Mouse (Mus musculus): ENCODE data around the gene Ric8b. TPM values are rescaled to one million over a fixed set of nuclear protein-coding genes. Genes with fewer than 3 reads are reported as not detected.

Gene Ric8b
- polyA plus RNA-seq, 1 experiment from 2014 or later: 48.5 TPM

DNA sequence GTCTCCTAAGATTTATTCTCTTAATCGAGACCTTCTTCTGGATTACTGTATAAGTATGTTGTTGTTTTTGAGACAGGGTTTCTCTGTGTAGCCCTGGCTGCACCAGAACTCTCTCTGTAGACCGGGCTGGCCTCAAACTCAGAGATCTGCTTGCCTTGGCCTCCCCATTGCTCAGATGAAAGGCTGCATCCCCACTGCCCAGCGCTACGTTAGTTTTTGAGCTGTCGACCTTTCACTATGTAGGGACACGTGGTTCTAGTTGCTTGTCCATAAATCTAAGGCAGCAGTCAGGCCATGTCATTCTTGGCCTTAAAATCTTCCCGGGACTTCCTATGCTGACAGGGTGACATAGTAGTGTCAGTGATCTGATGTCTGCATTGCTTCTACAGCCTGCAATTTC is 8.9 kb downstream of the Ric8b start:
- Histone ChIP-seq H3K9ac (replicated peaks; ENCODE audit: low read length) (no peak overlapping the region), H3K4me2 (ENCODE audit: low read length) (no peak overlapping the region), H3K36me3 (ENCODE audit: control insufficient read depth, insufficient read depth, low read length) (peaks cover 25% of the 10 kb centered on the region), H3K27ac (replicated peaks; ENCODE audit: low read depth, low read length) (no peak overlapping the region), H3K4me3 (replicated peaks; ENCODE audit: low read depth, low read length) (no peak overlapping the region), H3K4me1 (ENCODE audit: control insufficient read depth, insufficient read depth, low read length) (no peaks in the 10 kb centered on the region), H3K9me3 (ENCODE audit: control insufficient read depth, low read length) (no peaks in the 10 kb centered on the region), H3K27me3 (ENCODE audit: control insufficient read depth, insufficient read depth, low read length) (no peaks in the 10 kb centered on the region)
- DNase-seq: no peak
- ATAC-seq (ENCODE audit: low FRiP score, low TSS enrichment): no peak
- WGBS: 87% methylated on average over 7 of the region's 7 CpGs

DNA sequence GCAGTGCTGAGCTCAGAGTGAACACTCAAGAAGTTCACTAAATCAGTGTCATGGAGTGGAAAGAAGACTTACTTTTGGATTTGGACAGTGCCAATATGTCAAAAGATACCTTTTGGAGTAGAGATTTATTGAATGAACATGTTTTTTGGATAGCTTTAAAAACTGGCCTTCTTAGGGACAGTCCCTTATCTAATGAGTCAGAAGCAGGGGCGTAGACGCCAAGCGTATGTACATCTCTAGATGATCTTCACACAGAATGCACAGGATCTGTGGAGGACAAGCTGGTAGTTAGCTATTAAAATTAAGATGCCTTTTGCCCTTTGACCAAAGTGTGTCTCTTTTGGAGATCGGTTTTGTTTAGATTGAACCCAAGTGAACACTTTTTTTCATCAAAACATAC is 9.5 kb downstream of the Ric8b start:
- H3K36me3 ChIP-seq (ENCODE audit: control insufficient read depth, insufficient read depth, low read length): peaks cover 25% of the 10 kb centered on the region
- no peak overlapping the region for H3K9ac ChIP-seq (replicated peaks; ENCODE audit: low read length)
- H3K27me3 ChIP-seq (ENCODE audit: control insufficient read depth, insufficient read depth, low read length): no peaks in the 10 kb centered on the region
- H3K27ac ChIP-seq (replicated peaks; ENCODE audit: low read depth, low read length): no peak overlapping the region
- DNase-seq (no peak), ATAC-seq (ENCODE audit: low FRiP score, low TSS enrichment) (no peak)
- H3K4me2 ChIP-seq (ENCODE audit: low read length): no peak overlapping the region
- no peaks in the 10 kb centered on the region for H3K9me3 ChIP-seq (ENCODE audit: control insufficient read depth, low read length)
- 96% methylated on average over 4 of the region's 4 CpGs for WGBS
- no peak overlapping the region for H3K4me3 ChIP-seq (replicated peaks; ENCODE audit: low read depth, low read length)
- H3K4me1 ChIP-seq (ENCODE audit: control insufficient read depth, insufficient read depth, low read length): no peaks in the 10 kb centered on the region

DNA sequence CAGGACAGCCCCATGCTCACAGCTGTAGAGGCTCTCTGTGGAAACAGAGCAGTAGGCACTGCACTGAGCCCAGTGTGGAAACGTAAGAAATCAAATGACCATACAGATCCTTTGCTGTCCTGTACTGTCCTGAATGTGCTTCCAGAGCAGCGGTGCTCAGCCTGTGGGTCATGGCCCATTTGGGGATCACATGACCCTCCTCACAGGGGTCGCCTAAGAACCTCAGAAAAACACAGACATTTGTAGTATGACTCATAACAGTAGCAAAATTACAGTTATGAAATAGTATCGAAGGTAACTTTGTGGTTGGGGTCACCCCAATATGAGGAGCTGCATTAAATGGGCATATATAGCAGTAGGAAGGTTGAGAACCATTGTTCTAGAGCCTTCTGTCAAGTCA is 11.0 kb downstream of the Ric8b start:
- H3K9ac ChIP-seq (replicated peaks; ENCODE audit: low read length): no peak overlapping the region
- H3K36me3 ChIP-seq (ENCODE audit: control insufficient read depth, insufficient read depth, low read length): peaks cover 25% of the 10 kb centered on the region
- no peaks in the 10 kb centered on the region for H3K9me3 ChIP-seq (ENCODE audit: control insufficient read depth, low read length)
- DNase-seq (no peak), ATAC-seq (ENCODE audit: low FRiP score, low TSS enrichment) (no peak)
- H3K27me3 ChIP-seq (ENCODE audit: control insufficient read depth, insufficient read depth, low read length): no peaks in the 10 kb centered on the region
- no peak overlapping the region for H3K27ac ChIP-seq (replicated peaks; ENCODE audit: low read depth, low read length)
- 92% methylated on average over 4 of the region's 4 CpGs for WGBS
- H3K4me3 ChIP-seq (replicated peaks; ENCODE audit: low read depth, low read length): no peak overlapping the region
- no peaks in the 10 kb centered on the region for H3K4me1 ChIP-seq (ENCODE audit: control insufficient read depth, insufficient read depth, low read length)
- no peak overlapping the region for H3K4me2 ChIP-seq (ENCODE audit: low read length)

DNA sequence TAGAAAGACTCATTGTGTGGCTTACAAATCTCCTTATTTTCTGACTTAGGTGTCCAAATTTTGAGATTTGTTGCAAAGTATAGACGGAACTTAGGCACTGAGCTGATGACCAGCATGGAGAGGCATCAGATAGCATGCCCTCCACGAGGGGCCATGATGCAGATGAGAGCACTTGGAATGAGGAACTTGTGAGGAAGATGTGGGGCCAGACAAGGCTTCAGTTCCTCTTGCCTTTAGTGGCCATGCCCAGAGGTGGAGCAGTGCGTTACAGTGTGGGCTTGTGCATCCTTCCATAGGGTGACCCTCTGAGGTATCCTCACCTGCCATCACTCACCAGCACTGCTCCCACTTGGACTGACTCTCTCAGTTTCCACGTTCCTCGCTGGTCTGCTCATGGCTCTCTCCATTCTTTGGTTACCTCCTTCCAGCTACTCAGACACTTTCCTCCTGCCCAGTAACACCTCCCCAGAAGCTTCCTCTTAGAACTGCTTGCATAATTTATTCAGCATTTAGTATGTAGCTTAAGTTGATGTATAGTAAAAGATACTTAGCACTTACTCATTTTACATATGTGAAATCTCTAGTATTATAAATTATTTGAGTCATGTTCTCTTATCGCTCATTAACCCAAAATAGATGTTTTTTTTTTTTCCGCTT is 18.3 kb downstream of the Ric8b start:
- Histone ChIP-seq H3K27ac (replicated peaks; ENCODE audit: low read depth, low read length) (no peak overlapping the region), H3K9me3 (ENCODE audit: control insufficient read depth, low read length) (no peaks in the 10 kb centered on the region), H3K4me3 (replicated peaks; ENCODE audit: low read depth, low read length) (no peak overlapping the region), H3K4me2 (ENCODE audit: low read length) (no peak overlapping the region), H3K9ac (replicated peaks; ENCODE audit: low read length) (no peak overlapping the region), H3K36me3 (ENCODE audit: control insufficient read depth, insufficient read depth, low read length) (no peaks in the 10 kb centered on the region), H3K27me3 (ENCODE audit: control insufficient read depth, insufficient read depth, low read length) (no peaks in the 10 kb centered on the region), H3K4me1 (ENCODE audit: control insufficient read depth, insufficient read depth, low read length) (no peaks in the 10 kb centered on the region; the same call in 1 of the 2 replicates)
- WGBS: 86% methylated on average over 7 of the region's 7 CpGs
- DNase-seq (no peak), ATAC-seq (ENCODE audit: low FRiP score, low TSS enrichment) (no peak)

DNA sequence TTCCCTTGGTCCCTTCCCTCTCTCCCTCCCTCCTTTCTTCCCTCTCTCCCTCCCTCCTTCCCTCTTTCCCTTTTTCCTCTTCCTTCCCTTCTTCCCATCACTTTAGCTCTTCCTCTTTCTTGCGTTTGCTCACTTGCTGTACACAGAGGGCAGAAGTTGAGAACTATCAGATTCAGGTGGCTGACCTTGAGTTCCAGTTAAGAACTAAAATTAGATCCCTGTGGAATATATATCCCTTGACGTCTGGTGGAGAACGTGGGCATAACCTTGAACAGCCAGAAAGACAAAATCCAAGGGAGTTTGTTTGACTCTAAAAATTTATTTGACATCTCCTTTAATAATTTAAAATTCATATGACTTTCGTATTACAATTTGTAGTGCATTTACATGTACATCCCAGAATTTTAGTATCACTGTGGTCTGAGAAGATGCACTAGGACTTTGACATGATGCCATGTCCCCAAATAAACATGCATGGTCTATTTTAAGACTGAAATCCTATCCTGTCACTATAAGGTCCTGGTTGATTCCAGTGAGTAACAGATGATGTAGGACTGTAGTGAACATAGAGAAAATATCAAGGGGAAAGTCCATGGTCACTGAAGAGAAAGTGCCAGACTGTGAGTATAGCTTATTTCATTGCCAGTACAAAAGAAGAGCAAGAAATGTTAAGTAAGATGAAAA is 19.6 kb downstream of the Ric8b start:
- Histone ChIP-seq H3K27ac (replicated peaks; ENCODE audit: low read depth, low read length) (no peak overlapping the region), H3K9me3 (ENCODE audit: control insufficient read depth, low read length) (no peaks in the 10 kb centered on the region), H3K36me3 (ENCODE audit: control insufficient read depth, insufficient read depth, low read length) (no peaks in the 10 kb centered on the region), H3K4me3 (replicated peaks; ENCODE audit: low read depth, low read length) (no peak overlapping the region), H3K27me3 (ENCODE audit: control insufficient read depth, insufficient read depth, low read length) (no peaks in the 10 kb centered on the region), H3K9ac (replicated peaks; ENCODE audit: low read length) (no peak overlapping the region), H3K4me2 (ENCODE audit: low read length) (no peak overlapping the region), H3K4me1 (ENCODE audit: control insufficient read depth, insufficient read depth, low read length) (no peaks in the 10 kb centered on the region; the same call in 1 of the 2 replicates)
- DNase-seq (no peak), ATAC-seq (ENCODE audit: low FRiP score, low TSS enrichment) (no peak)
- WGBS: 82% methylated on average over 4 of the region's 4 CpGs

DNA sequence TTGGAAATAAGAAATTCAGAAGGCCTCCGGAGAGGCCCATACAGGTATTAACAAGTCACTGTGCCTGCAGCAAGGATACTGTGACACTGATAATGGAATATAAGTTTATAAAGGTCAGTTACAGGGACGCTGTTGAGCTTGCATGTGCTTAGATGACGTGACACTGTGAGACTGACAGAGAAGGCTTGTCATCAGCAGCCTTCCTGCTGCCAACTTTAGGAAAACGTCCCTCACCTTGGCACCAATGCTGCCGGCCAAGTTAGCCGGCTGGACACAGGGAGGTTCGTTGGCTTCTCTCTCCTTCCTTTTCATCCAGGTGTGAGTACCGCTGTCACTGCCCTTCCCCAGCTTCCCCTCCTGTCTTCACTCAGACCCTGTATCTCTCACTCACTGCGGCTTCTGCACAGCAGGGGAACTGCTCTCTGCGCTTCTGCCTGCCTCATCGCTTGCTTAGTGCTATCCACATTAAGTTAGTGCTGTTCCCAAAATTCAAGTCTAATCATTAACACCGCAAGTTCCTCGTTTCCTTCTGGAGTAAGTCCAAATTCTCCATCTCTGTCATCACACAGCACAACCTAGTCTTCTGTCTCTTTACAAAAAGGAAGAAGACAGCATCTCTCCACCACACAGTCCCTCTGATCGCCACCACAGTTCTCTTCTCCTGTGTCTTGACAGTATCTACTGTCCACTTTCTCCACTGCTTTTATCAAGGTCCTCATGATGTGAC is 20.8 kb downstream of the Ric8b start:
- no peak overlapping the region for H3K27ac ChIP-seq (replicated peaks; ENCODE audit: low read depth, low read length)
- no peaks in the 10 kb centered on the region for H3K36me3 ChIP-seq (ENCODE audit: control insufficient read depth, insufficient read depth, low read length)
- H3K9ac ChIP-seq (replicated peaks; ENCODE audit: low read length): no peak overlapping the region
- ATAC-seq (ENCODE audit: low FRiP score, low TSS enrichment) (no peak), DNase-seq (no peak)
- no peaks in the 10 kb centered on the region for H3K9me3 ChIP-seq (ENCODE audit: control insufficient read depth, low read length)
- no peaks in the 10 kb centered on the region for H3K27me3 ChIP-seq (ENCODE audit: control insufficient read depth, insufficient read depth, low read length)
- WGBS: 85% methylated on average over 14 of the region's 14 CpGs
- no peaks in the 10 kb centered on the region; the same call in 1 of the 2 replicates for H3K4me1 ChIP-seq (ENCODE audit: control insufficient read depth, insufficient read depth, low read length)
- no peak overlapping the region for H3K4me3 ChIP-seq (replicated peaks; ENCODE audit: low read depth, low read length)
- H3K4me2 ChIP-seq (ENCODE audit: low read length): no peak overlapping the region

DNA sequence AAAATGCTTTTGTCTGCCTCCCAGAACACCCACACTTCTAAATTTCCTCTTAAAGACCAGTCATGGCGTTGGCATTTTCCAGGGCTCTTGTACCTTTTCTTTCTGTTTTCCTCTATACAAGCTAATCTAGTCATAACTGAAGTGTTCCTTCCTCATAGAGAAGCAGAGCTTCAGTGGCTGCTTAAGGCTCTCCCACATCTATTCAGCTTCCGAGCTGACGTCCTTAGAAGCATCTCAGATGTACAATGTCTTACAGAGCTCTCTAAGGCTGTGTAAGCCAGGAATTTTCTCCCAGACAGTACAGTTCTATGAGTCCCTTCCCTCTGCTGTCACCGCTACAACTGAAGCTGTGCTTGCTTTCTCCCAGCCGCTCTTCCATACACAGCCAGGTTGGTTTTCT is 21.5 kb downstream of the Ric8b start:
- H3K4me2 ChIP-seq (ENCODE audit: low read length): no peak overlapping the region
- DNase-seq (no peak), ATAC-seq (ENCODE audit: low FRiP score, low TSS enrichment) (no peak)
- no peaks in the 10 kb centered on the region for H3K36me3 ChIP-seq (ENCODE audit: control insufficient read depth, insufficient read depth, low read length)
- WGBS: 76% methylated on average over 5 of the region's 5 CpGs
- no peaks in the 10 kb centered on the region for H3K9me3 ChIP-seq (ENCODE audit: control insufficient read depth, low read length)
- H3K4me1 ChIP-seq (ENCODE audit: control insufficient read depth, insufficient read depth, low read length): no peaks in the 10 kb centered on the region; the same call in 1 of the 2 replicates
- H3K9ac ChIP-seq (replicated peaks; ENCODE audit: low read length): no peak overlapping the region
- no peak overlapping the region for H3K4me3 ChIP-seq (replicated peaks; ENCODE audit: low read depth, low read length)
- no peak overlapping the region for H3K27ac ChIP-seq (replicated peaks; ENCODE audit: low read depth, low read length)
- H3K27me3 ChIP-seq (ENCODE audit: control insufficient read depth, insufficient read depth, low read length): no peaks in the 10 kb centered on the region

DNA sequence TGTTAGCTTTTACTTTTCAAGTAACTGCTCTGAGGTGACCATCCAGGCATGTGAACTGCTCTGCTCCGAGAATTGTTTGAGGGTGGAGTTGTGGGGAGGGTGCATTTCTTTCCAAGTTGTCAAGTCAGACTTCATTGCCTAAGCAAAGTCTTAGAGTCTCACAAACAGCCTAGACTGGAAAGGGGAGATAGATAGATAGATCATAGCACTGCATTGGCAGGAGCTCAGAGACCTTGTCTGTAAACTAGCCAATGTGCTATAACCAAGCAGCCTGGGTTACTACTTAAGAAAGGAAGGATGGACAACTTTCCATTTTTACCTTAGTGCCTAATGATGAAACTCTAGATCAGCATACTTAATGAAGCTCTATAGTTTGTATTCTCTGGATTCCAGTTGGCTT is 22.9 kb downstream of the Ric8b start:
- no peak overlapping the region for H3K9ac ChIP-seq (replicated peaks; ENCODE audit: low read length)
- H3K4me3 ChIP-seq (replicated peaks; ENCODE audit: low read depth, low read length): no peak overlapping the region
- DNase-seq (no peak), ATAC-seq (ENCODE audit: low FRiP score, low TSS enrichment) (no peak)
- no peak overlapping the region for H3K27ac ChIP-seq (replicated peaks; ENCODE audit: low read depth, low read length)
- H3K9me3 ChIP-seq (ENCODE audit: control insufficient read depth, low read length): no peaks in the 10 kb centered on the region
- H3K27me3 ChIP-seq (ENCODE audit: control insufficient read depth, insufficient read depth, low read length): no peaks in the 10 kb centered on the region
- WGBS: 74% methylated on average over 1 of the region's 1 CpGs
- H3K36me3 ChIP-seq (ENCODE audit: control insufficient read depth, insufficient read depth, low read length): no peaks in the 10 kb centered on the region
- H3K4me2 ChIP-seq (ENCODE audit: low read length): no peak overlapping the region
- H3K4me1 ChIP-seq (ENCODE audit: control insufficient read depth, insufficient read depth, low read length): no peaks in the 10 kb centered on the region
